Mouse (Mus musculus) left cerebral cortex, adult 2 months (tissue): ENCODE results near the gene Scrn1. TPM values are rescaled to one million over a fixed set of nuclear protein-coding genes. Genes with fewer than 3 reads are reported as not detected.

Experiments
- DNase-seq, 2 experiments: peaks; one replicate each; pipeline ENCODE4 v3.0.0; 2021 to 2022; ENCODE audit warnings: low spot score in 2 of 2, mixed read lengths in 1 of 2; ENCODE audit errors: extremely low spot score in 1 of 2
- H3K27ac ChIP-seq: fragments of 200-600 bp; 2 replicates; pipeline ENCODE4 v1.8.1; 2022
- H3K4me3 ChIP-seq: fragments of 200-600 bp; 2 replicates; pipeline ENCODE4 v1.8.1; 2022
- CTCF ChIP-seq: fragments of 200-600 bp; IDR thresholded peaks from 2 replicates; pipeline ENCODE4 v1.8.1; 2022; ENCODE audit warnings: antibody characterized with exemption, mild to moderate bottlenecking, moderate library complexity
- intact Hi-C: fragments of 180-260 bp; cut with DNase I; formaldehyde crosslinking; loops from one replicate; pipeline ENCODE4 v1.15.1; 2025
- total RNA-seq, 2 experiments: library from RNA; stranded (reverse); gene quantifications; 2 replicates each; pipeline ENCODE4 v1.2.3; 2021

The Scrn1 gene
- total RNA-seq, 2 experiments from 2014 or later: 135 to 136 TPM

DNA sequence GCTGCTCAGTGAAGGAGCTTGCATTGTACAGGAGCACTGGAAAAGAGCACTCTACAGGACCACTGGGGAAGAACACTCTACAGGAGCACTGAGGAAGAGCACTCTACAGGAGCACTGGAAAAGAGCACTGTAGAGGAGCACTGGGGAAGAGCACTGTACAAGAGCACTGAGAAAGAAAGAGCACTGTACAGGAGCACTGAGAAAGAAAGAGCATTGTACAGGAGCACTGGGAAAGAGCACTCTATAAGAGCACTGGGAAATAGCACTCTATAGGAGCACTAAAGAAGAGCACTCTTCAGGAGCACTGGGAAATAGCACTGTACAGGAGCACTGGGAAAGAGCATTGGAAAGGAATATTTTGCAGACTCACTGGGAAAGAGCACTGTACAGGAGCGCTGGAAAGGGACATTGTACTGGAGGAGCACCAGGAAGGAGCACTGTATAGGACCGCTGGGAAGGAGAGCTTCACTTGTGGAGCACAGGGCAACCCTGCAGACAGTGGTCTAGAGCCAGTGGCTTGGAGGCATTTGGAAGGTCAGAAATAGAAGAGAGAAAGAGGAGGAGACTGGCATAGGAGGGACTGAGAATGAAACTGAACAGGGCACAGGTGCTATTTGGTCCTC lies 49.7 kb downstream of the Scrn1 start:
- Histone ChIP-seq H3K27ac (no peak overlapping the region), H3K4me3 (no peak overlapping the region)
- no peak for DNase-seq
- no peak for TF ChIP-seq CTCF
- intact Hi-C loops: no loop called here

DNA sequence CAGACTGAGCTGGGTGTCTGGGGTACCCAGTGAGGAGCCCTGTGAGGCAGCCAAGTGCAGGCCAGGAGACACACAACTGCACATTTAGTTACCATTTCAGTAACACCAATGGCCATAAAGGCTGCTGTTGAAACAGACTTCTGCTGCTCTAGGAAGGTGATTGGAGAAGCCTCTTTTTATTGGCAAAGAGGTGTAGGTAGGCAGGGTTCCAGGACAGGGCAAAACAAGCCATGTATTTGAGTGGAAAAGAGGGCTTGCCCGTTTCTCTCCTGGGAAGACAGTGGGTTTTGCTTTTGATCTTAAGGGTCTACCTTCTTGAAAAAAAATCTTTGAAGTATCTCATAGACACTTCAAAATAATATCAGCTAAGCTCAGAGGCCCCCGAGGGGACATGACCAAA lies 54.0 kb downstream of the Scrn1 start:
- H3K27ac ChIP-seq: no peak overlapping the region
- no peak overlapping the region for H3K4me3 ChIP-seq
- no peak for DNase-seq
- TF ChIP-seq CTCF: no peak
- intact Hi-C loops: no loop called here

DNA sequence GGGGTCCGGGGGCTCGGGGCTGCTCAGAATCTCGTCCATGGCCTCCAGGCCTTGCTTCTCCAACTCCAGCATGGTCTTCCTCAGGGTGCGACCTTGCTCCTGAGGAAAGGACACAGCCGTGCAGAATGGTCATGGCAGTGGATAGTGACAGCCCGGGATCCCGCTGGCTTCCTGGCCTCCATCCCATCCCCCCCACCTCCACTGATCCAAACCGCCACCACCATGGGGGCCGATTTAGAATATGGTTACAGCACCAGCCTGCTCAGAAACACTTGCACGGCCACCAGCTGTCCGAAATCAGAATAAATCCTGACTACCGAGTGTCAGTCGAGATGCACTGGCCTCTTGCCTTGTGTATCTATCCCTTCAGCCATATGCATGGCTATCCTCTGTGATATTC lies 57.0 kb downstream of the Scrn1 start:
- DNase-seq: no peak
- Histone ChIP-seq H3K27ac (no peak overlapping the region), H3K4me3 (no peak overlapping the region)
- intact Hi-C loops: loop anchor here (5.0 to 10.0 kb wide), 2 partner anchors 264 to 727 kb away; no protein-coding TSS in a partner anchor
- no peak for TF ChIP-seq CTCF

DNA sequence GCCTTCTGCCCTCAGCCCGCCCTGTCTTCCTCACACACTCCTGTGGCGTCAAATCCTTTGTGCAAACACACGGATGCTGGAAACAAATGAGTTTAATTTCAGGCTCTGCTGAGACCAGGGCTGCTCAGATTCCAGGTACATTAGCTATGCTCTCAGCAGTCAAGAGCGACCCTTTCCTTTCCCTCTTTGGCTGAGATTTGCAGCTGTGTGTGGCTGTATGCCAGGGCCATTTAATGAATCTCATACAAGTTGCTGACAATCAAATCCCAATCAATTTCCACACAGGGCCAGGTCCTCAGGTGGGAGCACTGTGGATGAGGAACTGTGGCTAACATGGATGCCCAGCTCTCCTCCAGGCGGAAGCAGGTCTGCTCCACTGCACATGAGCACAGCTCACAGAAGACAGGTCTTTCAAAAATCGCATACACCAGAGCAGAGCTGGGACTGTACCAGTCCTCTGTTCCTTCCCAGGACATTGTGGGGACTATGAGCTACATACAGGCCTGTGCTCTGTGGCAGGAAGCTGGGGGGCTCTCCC lies 58.0 kb downstream of the Scrn1 start:
- DNase-seq: no peak
- intact Hi-C loops: loop anchor here (5.0 to 10.0 kb wide), 2 partner anchors 264 to 726 kb away; no protein-coding TSS in a partner anchor
- no peak for TF ChIP-seq CTCF
- Histone ChIP-seq H3K4me3 (no peak overlapping the region), H3K27ac (no peak overlapping the region; the same call in 1 of the 2 replicates)

DNA sequence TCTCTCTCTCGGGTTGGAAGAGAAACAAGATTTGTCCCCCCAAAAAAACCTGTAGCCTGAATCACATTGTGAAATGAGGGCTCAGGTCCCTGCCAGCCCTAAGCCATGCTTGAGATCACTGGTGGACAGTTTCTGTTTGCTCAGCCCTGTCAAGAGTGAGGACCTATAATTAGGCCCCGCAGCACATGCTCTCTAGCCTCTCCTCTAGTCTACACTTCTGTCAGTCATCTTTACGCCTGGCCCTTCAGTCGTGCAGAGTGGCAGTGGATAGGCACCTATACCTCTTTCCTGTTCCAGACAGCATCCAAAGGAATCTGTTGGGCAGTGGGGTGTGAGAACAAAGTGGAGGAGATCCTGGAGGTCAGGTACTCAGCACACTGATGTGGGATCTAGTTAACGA lies 58.5 kb downstream of the Scrn1 start:
- no peak for TF ChIP-seq CTCF
- H3K27ac ChIP-seq: no peak overlapping the region; the same call in 1 of the 2 replicates
- intact Hi-C loops: loop anchor here (1.0 to 10.0 kb wide), 3 partner anchors 117 to 726 kb away; no protein-coding TSS in a partner anchor
- no peak for DNase-seq
- H3K4me3 ChIP-seq: no peak overlapping the region

DNA sequence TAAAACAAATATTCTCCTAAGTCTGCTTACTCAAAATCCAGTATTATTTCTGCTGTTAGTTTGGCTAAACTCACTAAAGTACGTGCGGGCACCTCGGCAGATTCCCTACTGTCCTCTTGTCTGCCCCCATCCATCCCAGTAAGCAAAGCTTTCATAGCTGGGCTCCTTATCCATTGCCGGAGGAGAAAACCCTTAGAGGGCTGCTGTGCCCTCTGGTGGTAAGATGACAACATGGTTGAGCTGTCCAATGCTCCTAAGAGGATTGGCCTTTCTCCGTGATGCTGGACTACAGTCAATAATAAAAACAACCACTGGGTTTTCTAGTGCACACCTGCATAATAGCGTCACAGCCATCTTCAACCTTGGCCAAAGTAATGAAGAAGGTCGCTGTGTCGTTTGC lies 59.3 kb downstream of the Scrn1 start:
- peak; percentile 42 to 57 for DNase-seq
- Histone ChIP-seq H3K4me3 (no peak overlapping the region), H3K27ac (no peak overlapping the region)
- peak; percentile 81 for TF ChIP-seq CTCF
- intact Hi-C loops: loop anchor here (1.0 to 10.0 kb wide), 3 partner anchors 116 to 725 kb away; no protein-coding TSS in a partner anchor

DNA sequence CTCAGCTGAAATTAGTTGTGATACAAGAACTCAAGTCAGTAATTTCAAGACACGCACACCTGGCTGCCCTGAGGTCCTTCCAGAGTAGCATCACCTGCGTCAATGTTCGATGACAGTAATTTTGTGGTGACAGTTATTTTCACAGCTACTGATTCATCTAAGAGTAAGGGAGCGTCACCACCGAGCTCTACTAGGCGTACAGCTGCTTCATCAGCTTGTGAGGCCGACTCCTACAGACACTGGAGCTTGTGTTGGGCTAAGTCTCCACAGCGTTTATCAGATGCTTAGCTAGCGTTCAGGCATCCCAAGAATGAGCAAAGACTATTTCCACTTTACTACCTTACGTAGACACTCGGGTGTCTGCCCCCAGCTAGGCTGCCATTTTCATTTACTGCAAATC lies 60.0 kb downstream of the Scrn1 start:
- TF ChIP-seq CTCF: no peak
- Histone ChIP-seq H3K4me3 (no peak overlapping the region), H3K27ac (no peak overlapping the region)
- DNase-seq: no peak
- intact Hi-C loops: loop anchor here (5.0 to 10.0 kb wide), 2 partner anchors 262 to 724 kb away; no protein-coding TSS in a partner anchor

DNA sequence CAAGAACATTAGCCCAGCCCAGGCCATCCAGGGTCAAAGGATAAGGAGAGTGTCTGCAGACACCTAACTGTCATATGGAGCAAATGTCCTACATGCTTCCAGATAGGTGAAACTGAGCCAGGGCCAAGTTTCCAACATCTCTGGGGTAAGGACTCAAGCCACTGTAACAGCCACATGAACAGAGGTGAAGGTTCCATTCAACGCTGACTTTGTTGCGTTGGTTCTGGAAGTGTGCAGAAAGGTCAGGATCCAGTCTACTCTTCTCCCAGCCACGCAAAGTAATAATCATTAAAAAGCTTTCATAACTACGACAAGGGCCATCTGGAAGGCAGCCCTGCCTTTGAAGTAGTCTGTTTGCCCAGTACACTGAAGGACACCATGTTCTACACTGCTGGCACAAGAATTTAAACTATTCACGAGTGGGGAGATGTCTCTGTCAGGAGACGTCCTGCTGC lies 63.6 kb downstream of the Scrn1 start:
- intact Hi-C loops: loop anchor here (10.0 kb wide), 1 partner anchor 258 kb away; no protein-coding TSS in a partner anchor
- Histone ChIP-seq H3K4me3 (no peak overlapping the region), H3K27ac (no peak overlapping the region)
- no peak for DNase-seq
- TF ChIP-seq CTCF: no peak

DNA sequence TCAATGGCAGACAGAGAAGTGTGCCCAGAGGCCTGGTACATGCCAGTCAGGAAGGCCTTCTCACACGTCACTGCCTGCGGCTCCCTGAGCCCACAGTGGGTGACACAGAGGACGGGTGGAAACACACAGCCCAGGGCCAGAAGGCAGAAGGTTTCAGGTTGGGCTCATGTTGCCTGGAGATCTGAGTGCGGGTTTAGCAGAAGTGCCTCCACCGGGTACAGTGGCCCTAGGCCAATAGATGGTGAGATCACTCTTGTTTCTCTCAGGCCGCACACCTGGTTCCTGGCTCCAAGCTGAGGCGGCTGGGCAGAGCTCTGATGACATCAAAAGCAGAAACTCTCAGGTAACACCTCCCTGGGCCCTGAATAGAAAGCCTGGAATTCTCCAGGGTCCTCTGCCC lies 70.1 kb downstream of the Scrn1 start:
- intact Hi-C loops: no loop called here
- Histone ChIP-seq H3K4me3 (no peak overlapping the region), H3K27ac (no peak overlapping the region)
- no peak for DNase-seq
- no peak for TF ChIP-seq CTCF

DNA sequence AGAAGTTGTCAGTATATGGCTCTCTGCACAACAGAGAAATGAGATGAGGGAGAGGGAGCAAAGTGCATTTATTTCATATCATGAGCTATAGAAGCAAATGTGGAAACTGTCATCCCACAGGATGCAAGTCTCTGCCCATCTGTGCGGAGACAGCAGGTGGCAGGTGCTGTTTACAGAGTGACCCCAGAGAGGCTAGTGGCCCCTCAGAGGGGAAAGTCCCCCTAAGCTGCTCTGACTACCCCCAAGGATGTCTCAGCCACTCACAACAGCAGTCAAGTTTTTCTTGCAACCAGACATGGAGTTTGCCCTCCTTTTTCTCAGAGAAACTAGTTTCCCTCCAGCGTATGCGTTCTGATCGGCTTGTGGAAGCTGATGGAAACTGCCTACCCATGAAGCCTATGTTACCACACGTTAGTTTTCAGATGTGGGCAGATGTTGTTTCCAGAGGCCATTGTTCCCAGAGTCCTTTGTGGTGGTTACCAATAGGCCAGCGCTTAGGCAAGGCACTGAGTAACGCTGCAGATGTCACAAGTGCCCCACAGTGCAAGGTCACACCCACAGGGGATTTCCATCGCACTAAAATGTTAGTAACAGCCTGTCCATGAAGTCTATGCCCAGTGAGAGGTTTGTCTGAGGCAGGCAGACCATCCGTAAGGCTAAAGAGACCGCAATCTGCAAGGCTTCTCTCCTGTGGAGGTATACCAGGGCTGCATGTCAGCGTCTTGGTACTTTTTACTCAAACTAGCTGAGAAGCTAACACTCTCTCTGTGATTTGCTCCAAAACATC lies 71.5 kb downstream of the Scrn1 start:
- intact Hi-C loops: no loop called here
- no peak for DNase-seq
- no peak overlapping the region for H3K27ac ChIP-seq
- TF ChIP-seq CTCF: no peak
- H3K4me3 ChIP-seq: no peak overlapping the region

DNA sequence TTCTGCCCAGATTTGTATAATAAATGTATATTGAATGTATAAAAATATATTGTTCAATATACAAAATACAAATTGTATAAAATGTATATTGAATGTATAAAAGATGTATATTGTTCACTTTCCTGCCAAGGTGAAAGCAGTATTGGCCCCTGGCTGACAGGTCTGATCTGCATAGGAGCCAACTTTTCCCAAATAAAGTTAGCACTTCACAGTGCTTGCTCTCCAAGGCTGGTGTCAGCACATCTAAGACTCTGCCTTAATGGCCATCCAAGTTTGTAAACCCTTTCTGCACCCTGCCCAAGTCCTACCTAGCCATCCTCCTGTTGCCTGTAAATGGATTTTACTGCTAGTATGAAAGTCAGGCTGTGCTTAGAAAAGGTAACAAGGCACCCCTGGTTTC lies 72.2 kb downstream of the Scrn1 start:
- DNase-seq: no peak
- no peak overlapping the region for H3K27ac ChIP-seq
- intact Hi-C loops: no loop called here
- no peak overlapping the region for H3K4me3 ChIP-seq
- TF ChIP-seq CTCF: no peak

DNA sequence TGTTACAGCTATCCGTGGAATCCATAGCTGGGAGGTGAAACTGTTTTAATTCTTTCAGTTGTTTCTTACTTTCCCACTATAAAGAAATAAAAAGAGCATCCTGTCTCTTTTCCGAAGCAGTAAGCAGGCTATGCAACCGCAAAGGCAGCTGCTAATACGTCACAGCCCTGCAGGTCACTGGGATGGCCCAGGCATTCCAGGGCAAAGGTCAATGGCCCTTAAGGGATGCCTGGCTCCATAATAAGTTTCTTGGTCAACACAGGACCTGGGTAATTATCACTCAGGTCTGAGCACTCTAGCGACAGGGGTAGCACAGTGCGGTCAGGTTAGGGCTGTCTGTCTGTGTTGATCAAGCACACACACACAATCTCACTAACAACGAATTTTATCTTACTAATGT lies 75.2 kb downstream of the Scrn1 start:
- H3K27ac ChIP-seq: no peak overlapping the region
- DNase-seq: no peak
- intact Hi-C loops: no loop called here
- H3K4me3 ChIP-seq: no peak overlapping the region
- TF ChIP-seq CTCF: no peak
